Mouse (Mus musculus) midbrain, embryonic 11.5 days (tissue): Measurements from ENCODE around the gene Ecel1. TPM values are rescaled to one million over a fixed set of nuclear protein-coding genes. Genes with fewer than 3 reads are reported as not detected.

Source experiments
- ATAC-seq: fragments of 200-750 bp; cut with Nextera tagmentation; 2 replicates; pipeline ENCODE4 v1.8.0; 2017; ENCODE audit warnings: moderate TSS enrichment, moderate library complexity; ENCODE audit not compliant: low FRiP score
- DNase-seq: peaks from one replicate; pipeline ENCODE4 v3.0.0; 2015; ENCODE audit warnings: low spot score; ENCODE audit errors: missing footprints
- H3K27ac ChIP-seq: fragments of 300-500 bp; sonication (generic); 2 replicates; pipeline ENCODE4 v1.5.1; 2014; ENCODE audit warnings: low read depth, low read length
- H3K27me3 ChIP-seq: fragments of 300-500 bp; sonication (generic); 2 replicates; pipeline ENCODE4 v1.6.1; 2014; ENCODE audit warnings: mild to moderate bottlenecking, low read length, moderate library complexity, mixed read lengths; ENCODE audit not compliant: control insufficient read depth, insufficient read depth
- H3K36me3 ChIP-seq: fragments of 300-500 bp; sonication (generic); 2 replicates; pipeline ENCODE4 v1.6.1; 2014; ENCODE audit warnings: mild to moderate bottlenecking, low read length, moderate library complexity, mixed read lengths; ENCODE audit not compliant: control insufficient read depth, insufficient read depth
- H3K4me1 ChIP-seq: fragments of 300-500 bp; sonication (generic); 2 replicates; pipeline ENCODE4 v1.6.1; 2014; ENCODE audit warnings: low read length; ENCODE audit not compliant: control insufficient read depth, insufficient read depth
- H3K4me2 ChIP-seq: fragments of 300-500 bp; sonication (generic); 2 replicates; pipeline ENCODE4 v1.6.1; 2014; ENCODE audit warnings: mild to moderate bottlenecking, moderate library complexity
- H3K4me3 ChIP-seq: fragments of 300-500 bp; sonication (generic); 2 replicates; pipeline ENCODE4 v1.5.1; 2014; ENCODE audit warnings: low read depth, low read length
- H3K9ac ChIP-seq: fragments of 300-500 bp; sonication (generic); 2 replicates; pipeline ENCODE4 v1.6.1; 2014; ENCODE audit warnings: low read length
- H3K9me3 ChIP-seq: fragments of 300-500 bp; sonication (generic); 2 replicates; pipeline ENCODE4 v1.6.1; 2016; ENCODE audit warnings: low read length; ENCODE audit not compliant: control insufficient read depth
- WGBS: fragments of 180-500 bp; shearing (Covaris S2); extraction: QIAGEN DNeasy Blood & Tissue Kit; methylation state at CpG from one replicate; pipeline ENCODE4 v1.1.7; 2014; 5-methylcytosine and 5-hydroxymethylcytosine counted together
- polyA plus RNA-seq: library from polyadenylated mRNA; unstranded; fragments of >200 nt; fragmentation: Nextera tagmentation; extraction: Ambion mirVana; gene quantifications from 2 replicates; pipeline ENCODE4 v1.2.1, GENCODE M21; 2014

Ecel1 gene
- polyA plus RNA-seq, 1 experiment from 2014 or later: 2.7 TPM

DNA sequence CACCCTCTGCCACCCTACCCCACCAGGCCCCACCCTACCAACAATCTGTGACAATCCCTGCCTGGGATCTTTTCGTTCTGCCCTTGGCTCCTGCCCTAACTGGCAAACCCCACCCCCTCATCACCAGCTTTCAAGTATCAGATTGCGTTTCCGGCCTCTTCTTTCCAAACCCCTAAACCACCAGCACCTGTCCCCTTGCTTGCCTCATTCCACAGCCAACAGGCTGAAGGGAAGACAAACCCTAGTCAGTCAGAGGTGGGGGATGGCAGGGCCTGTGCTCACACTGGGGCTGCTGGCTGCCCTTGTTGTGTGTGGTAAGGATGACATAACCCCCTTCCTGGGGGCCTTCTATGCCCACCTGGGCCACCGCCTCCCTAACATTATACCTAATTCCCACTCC lies 34.1 kb upstream of the Ecel1 start, which contains the start of gene Chrnd:
Gene Chrnd, plus strand, starts transcription at position 179 of the 400 bp plus-strand sequence.
- ATAC-seq (no peak), DNase-seq (peak; percentile 39)
- peaks cover 4% of the 10 kb centered on the region; the same call in 1 of the 2 replicates for H3K4me1 ChIP-seq
- H3K9ac ChIP-seq: no peak within 1 kb of the TSS
- H3K27me3 ChIP-seq: peaks cover 15% of the 10 kb centered on the region
- H3K9me3 ChIP-seq: no peaks in the 10 kb centered on the region
- no peak within 1 kb of the TSS for H3K4me2 ChIP-seq
- H3K27ac ChIP-seq: no peak within 1 kb of the TSS
- no peaks in the 10 kb centered on the region for H3K36me3 ChIP-seq
- WGBS: 39% methylated on average over 4 of the region's 4 CpGs
- H3K4me3 ChIP-seq: no peak within 1 kb of the TSS

DNA sequence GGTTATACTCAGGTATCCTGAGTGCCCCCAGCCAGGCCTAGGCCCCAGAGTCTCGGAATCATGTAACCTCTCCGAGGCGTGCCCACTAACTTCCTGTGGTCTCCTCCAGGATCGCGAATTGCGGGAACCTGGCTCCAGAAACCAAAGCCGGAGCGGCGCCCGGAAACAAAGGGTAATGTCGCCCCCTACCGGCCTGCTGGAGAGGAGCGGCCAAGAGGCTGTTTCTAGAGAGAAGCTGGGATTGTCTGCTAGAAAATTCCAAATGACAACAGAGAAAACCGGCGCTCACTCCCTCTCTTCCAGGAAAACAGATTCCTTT lies 30.7 kb upstream of the Ecel1 start:
- Histone ChIP-seq H3K9me3 (no peaks in the 10 kb centered on the region), H3K36me3 (no peaks in the 10 kb centered on the region), H3K27me3 (peaks cover 31% of the 10 kb centered on the region)

DNA sequence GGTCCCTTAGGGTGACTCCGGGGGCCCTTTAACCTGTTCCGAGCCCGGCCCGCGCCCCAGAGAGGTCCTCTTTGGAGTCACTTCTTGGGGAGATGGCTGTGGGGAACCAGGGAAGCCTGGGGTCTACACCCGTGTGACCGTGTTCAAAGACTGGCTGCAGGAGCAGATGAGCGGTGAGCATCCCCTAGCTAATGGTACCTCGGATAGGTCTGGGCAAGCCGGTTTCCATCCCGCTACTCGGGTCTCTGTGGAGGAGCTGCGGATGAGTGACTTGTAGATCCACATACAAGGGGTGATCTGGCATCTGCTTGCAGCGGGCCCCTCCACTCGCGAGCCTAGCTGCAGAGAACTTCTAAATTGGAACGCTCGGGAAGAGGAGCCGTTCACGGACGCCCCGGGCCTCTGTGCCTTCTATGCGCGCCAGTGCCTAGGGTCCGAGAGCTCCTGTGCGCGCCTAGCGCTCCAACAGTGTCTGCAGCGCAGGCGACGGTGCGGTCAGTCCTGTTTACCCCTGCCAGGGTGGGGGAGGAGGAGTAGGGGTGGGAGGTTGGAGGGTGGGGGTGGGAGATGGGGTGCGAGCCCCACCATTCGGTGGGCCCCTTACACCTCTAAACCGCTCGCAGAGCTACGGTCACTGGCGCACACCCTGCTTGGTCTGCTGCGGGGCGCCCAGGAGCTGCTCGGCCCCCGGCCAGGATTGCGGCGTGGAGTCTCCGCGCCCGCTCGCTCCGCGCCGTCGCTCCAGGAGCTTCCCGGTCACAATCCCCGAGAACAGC lies 30.1 kb upstream of the Ecel1 start:
- Histone ChIP-seq H3K36me3 (no peaks in the 10 kb centered on the region), H3K27ac (no peak overlapping the region), H3K4me1 (peaks cover 4% of the 10 kb centered on the region; the same call in 1 of the 2 replicates), H3K27me3 (peaks cover 31% of the 10 kb centered on the region), H3K9me3 (no peaks in the 10 kb centered on the region), H3K4me2 (peak overlapping the region; percentile 84), H3K9ac (peak overlapping the region; percentile 63), H3K4me3 (peak overlapping the region; percentile 49)
- peak; percentile 95 for DNase-seq
- ATAC-seq: peak; percentile 65
- 2% methylated on average over 51 of the region's 54 CpGs for WGBS

More for the DNA sequence above, 30.7 kb upstream of the Ecel1 start:
- WGBS: under 1% methylated on average over 15 of the region's 15 CpGs
- H3K4me1 ChIP-seq: peaks cover 4% of the 10 kb centered on the region; the same call in 1 of the 2 replicates
- peak overlapping the region; percentile 84 for H3K4me2 ChIP-seq
- peak; percentile 98 for DNase-seq
- peak; percentile 47 for ATAC-seq
- no peak overlapping the region for H3K27ac ChIP-seq
- H3K9ac ChIP-seq: peak overlapping the region; percentile 63
- H3K4me3 ChIP-seq: peak overlapping the region; percentile 49

DNA sequence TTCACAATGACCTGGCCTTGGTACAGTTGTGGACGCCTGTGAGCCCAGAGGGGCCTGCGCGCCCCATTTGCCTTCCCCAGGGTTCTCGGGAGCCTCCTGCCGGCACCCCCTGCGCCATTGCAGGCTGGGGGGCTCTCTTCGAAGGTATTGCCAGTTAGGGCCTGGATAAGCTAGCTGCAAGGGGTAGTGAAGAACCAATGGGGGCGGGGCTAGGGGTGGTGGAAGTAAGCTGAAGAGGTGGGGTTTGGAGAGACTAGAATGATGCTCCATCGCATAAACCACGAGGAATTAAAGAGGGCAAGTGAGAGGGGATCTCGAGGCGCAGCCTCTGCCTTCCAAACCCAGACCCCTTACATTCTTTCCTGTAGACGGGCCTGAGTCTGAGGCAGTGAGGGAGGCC lies 29.2 kb upstream of the Ecel1 start:
- no peak overlapping the region for H3K9ac ChIP-seq
- H3K27ac ChIP-seq: no peak overlapping the region
- no peak overlapping the region for H3K4me3 ChIP-seq
- H3K36me3 ChIP-seq: no peaks in the 10 kb centered on the region
- peaks cover 4% of the 10 kb centered on the region; the same call in 1 of the 2 replicates for H3K4me1 ChIP-seq
- DNase-seq: no peak
- ATAC-seq: no peak
- no peak overlapping the region for H3K4me2 ChIP-seq
- peaks cover 31% of the 10 kb centered on the region for H3K27me3 ChIP-seq
- WGBS: 10% methylated on average over 13 of the region's 13 CpGs
- H3K9me3 ChIP-seq: no peaks in the 10 kb centered on the region

DNA sequence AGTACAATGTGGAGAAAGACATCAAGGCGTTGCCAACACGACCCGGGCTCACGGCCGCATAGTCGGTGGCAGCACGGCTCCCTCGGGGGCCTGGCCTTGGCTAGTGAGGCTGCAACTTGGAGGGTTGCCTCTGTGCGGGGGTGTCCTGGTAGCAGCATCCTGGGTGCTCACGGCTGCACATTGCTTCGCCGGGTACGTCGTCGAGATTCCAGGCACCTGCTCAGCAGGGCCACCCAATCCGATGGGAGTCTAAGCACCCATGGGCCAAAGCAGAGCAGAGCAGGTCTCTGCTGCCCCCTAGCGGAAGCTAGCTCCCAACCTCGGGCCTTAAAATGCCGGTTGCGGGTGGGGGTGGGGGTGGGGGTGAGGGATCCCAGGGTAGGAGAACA lies 28.4 kb upstream of the Ecel1 start:
- no peak overlapping the region for H3K4me3 ChIP-seq
- no peaks in the 10 kb centered on the region for H3K9me3 ChIP-seq
- peaks cover 31% of the 10 kb centered on the region for H3K27me3 ChIP-seq
- peaks cover 4% of the 10 kb centered on the region; the same call in 1 of the 2 replicates for H3K4me1 ChIP-seq
- H3K36me3 ChIP-seq: no peaks in the 10 kb centered on the region
- peak; percentile 31 for ATAC-seq
- H3K27ac ChIP-seq: no peak overlapping the region
- peak overlapping the region; percentile 28; the same call in 1 of the 2 replicates for H3K4me2 ChIP-seq
- no peak overlapping the region for H3K9ac ChIP-seq
- DNase-seq: peak; percentile 93
- 9% methylated on average over 20 of the region's 20 CpGs for WGBS

DNA sequence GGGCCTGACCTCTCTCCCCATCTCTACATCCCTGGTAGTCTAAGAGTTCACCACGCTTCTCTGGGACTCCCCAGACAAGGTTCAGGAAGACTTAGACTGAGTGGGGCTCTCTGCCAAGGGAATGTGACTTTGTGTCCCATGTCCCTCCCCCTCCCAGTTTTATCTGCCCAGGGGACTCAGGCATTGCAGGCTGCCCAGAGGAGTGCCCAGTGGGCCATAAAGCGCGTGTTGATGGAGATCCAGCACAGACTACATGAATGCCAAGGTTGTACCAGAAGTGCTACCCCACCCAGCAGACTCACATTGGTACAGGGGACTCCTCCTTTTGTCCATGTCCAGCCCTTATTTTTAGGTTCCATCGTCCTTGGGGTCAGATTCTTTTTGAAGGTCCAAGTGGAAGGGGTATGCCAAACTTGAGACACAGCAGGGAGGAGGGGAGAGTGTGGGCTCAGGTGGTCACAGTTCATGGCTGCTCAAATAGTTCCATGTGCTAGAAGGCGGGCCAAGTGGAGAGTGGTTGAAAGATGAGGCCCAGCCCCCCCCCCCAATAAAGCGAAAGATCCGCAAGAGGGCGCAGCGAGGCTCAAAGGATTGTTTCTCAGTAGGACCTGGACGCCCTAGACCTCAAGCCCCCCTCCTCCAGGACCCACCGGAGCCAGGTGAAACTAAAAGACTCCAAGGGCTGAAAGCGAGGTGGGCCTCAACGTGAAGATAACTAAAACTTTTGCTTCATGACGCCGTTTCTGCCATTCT lies 27.9 kb upstream of the Ecel1 start:
- DNase-seq: no peak
- peaks cover 4% of the 10 kb centered on the region; the same call in 1 of the 2 replicates for H3K4me1 ChIP-seq
- H3K36me3 ChIP-seq: no peaks in the 10 kb centered on the region
- ATAC-seq: no peak
- no peak overlapping the region for H3K27ac ChIP-seq
- H3K4me2 ChIP-seq: peak overlapping the region; percentile 28; the same call in 1 of the 2 replicates
- H3K9ac ChIP-seq: no peak overlapping the region
- H3K4me3 ChIP-seq: no peak overlapping the region
- 27% methylated on average over 15 of the region's 15 CpGs for WGBS
- peaks cover 31% of the 10 kb centered on the region for H3K27me3 ChIP-seq
- H3K9me3 ChIP-seq: no peaks in the 10 kb centered on the region

DNA sequence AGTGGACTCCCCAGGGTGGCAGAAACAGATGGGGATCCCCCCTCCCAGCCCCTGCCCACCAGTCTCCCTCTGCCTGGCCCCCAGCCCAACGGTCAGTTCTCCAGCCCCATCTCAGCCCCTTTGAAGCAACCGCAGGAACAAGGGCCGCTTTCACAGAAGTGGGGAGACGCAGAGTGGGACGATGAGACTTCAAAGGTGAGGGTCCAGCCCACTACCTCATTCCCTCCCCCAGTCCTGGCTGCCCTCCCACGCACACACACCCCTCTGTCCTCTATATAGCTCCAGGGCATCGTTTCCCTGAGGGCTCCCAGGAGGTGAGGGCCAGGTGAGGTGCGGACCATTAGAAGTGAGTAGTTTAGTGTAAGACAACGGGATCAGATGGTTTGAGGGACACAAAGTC lies 26.7 kb upstream of the Ecel1 start, which contains the start of gene Prss56:
Gene Prss56, plus strand, starts transcription at position 301 of the 400 bp plus-strand sequence.
- Histone ChIP-seq H3K36me3 (no peaks in the 10 kb centered on the region), H3K9ac (no peak within 1 kb of the TSS), H3K4me3 (no peak within 1 kb of the TSS), H3K27me3 (peaks cover 31% of the 10 kb centered on the region), H3K9me3 (no peaks in the 10 kb centered on the region), H3K4me1 (peaks cover 7% of the 10 kb centered on the region; the same call in 1 of the 2 replicates), H3K4me2 (no peak within 1 kb of the TSS), H3K27ac (no peak within 1 kb of the TSS)
- DNase-seq (no peak), ATAC-seq (no peak)
- 64% methylated on average over 9 of the region's 9 CpGs for WGBS

DNA sequence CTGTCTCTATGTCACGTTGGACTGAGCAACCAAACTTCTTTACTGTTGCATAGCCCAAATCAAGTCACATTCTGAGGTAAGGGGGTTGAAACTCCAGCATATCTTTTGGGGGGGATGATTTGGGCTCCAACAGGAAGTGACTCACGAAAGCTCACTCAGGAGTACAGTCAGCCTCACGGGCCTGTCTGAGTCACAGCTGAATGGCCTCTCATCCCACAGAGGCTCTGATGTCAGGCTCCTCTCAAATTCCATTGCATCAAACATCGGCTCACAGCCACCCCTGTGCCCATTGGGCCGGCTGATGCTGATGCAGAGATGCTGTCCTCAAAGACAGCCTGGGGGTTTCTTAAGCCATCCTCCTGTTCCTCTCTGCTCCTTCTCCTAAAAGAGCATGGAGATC lies 24.6 kb upstream of the Ecel1 start:
- no peak for ATAC-seq
- H3K27ac ChIP-seq: no peak overlapping the region
- no peak overlapping the region for H3K4me3 ChIP-seq
- H3K36me3 ChIP-seq: no peaks in the 10 kb centered on the region
- H3K4me2 ChIP-seq: no peak overlapping the region
- no peak overlapping the region for H3K9ac ChIP-seq
- H3K27me3 ChIP-seq: peaks cover 20% of the 10 kb centered on the region
- 68% methylated on average over 5 of the region's 5 CpGs for WGBS
- DNase-seq: no peak
- no peaks in the 10 kb centered on the region for H3K9me3 ChIP-seq
- H3K4me1 ChIP-seq: 0 out of 2 replicates have a peak, but pooled peaks cover 3% of the 10 kb centered on the region

DNA sequence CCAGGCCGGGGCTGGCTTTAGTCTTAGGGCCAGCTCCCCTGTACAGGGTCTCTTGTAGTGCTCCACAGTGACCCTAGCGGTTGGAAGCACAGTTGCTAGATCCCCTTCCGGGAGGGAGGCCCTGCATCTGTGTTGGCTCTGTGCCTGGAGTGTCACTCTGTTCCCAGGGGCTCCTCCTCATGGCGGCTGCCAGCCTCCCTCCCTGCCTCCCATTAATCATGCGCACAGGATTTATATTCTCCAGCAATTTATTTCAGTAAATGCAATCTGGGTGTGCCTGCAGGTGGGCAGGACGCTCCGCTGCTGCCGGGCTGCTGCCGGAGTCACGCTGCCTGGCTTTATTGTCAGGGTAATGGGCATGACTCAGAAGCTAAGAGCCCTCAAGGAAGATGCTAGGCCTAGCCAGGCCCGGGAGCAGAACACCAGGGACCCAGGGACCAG lies 19.6 kb upstream of the Ecel1 start:
- Histone ChIP-seq H3K36me3 (no peaks in the 10 kb centered on the region), H3K27ac (no peak overlapping the region), H3K27me3 (no peaks in the 10 kb centered on the region), H3K4me2 (peak overlapping the region; percentile 4; the same call in 1 of the 2 replicates), H3K9ac (no peak overlapping the region), H3K9me3 (no peaks in the 10 kb centered on the region), H3K4me3 (no peak overlapping the region), H3K4me1 (peaks cover 5% of the 10 kb centered on the region; the same call in 1 of the 2 replicates)
- DNase-seq (peak; percentile 87), ATAC-seq (peak; percentile 80)
- WGBS: 9% methylated on average over 11 of the region's 11 CpGs
